Mouse (Mus musculus) embryonic facial prominence, embryonic 10.5 days (tissue): Measurements from ENCODE around the gene Gm9745. TPM values are rescaled to one million over a fixed set of nuclear protein-coding genes. Genes with fewer than 3 reads are reported as not detected.
"Not testable (repeated sequence)": the region's sequence is repeated elsewhere in the genome, so short reads cannot be mapped to it uniquely, and the experiment has no call there.

Source experiments
- DNase-seq: peaks from one replicate; pipeline ENCODE4 v3.0.0-alpha.2; 2017; ENCODE audit warnings: low spot score
- H3K27ac ChIP-seq: fragments of 300-500 bp; sonication (generic); replicated peaks from 2 replicates; pipeline ENCODE4 v1.5.1; 2016; ENCODE audit warnings: mild to moderate bottlenecking
- H3K27me3 ChIP-seq: fragments of 300-500 bp; sonication (generic); replicated peaks from 2 replicates; pipeline ENCODE4 v1.6.1; 2016; ENCODE audit warnings: low read depth, mild to moderate bottlenecking; ENCODE audit not compliant: poor library complexity, severe bottlenecking
- H3K36me3 ChIP-seq: fragments of 300-500 bp; sonication (generic); replicated peaks from 2 replicates; pipeline ENCODE4 v1.6.1; 2016; ENCODE audit warnings: mild to moderate bottlenecking, moderate library complexity
- H3K4me1 ChIP-seq: fragments of 300-500 bp; sonication (generic); 2 replicates; pipeline ENCODE4 v1.6.1; 2016
- H3K4me3 ChIP-seq: fragments of 300-500 bp; sonication (generic); 2 replicates; pipeline ENCODE4 v1.5.1; 2016; ENCODE audit warnings: mild to moderate bottlenecking, moderate library complexity
- H3K9me3 ChIP-seq: fragments of 300-500 bp; sonication (generic); 2 replicates; pipeline ENCODE4 v1.6.1; 2016; ENCODE audit warnings: mild to moderate bottlenecking
- WGBS: fragments of 180-500 bp; shearing (Covaris S2); methylation state at CpG from one replicate; pipeline ENCODE4 v1.1.7; 2016; 5-methylcytosine and 5-hydroxymethylcytosine counted together
- microRNA-seq: library from miRNA; unstranded; fragments of <30 nt; microRNA quantifications from one replicate; pipeline ENCODE4, GENCODE M21; 2017
- polyA plus RNA-seq: library from polyadenylated mRNA; unstranded; fragments of >200 nt; fragmentation: Nextera tagmentation; extraction: Ambion mirVana; gene quantifications from 2 replicates; pipeline ENCODE4 v1.2.1, GENCODE M21; 2016

The Gm9745 gene
- polyA plus RNA-seq, 1 experiment from 2014 or later, result not detected

GRCm38 (mm10) chr13:8959058-8959457 is 11.0 kb upstream of the Gm9745 start:
- DNase-seq, H3K4me1 ChIP-seq, H3K27ac ChIP-seq, H3K36me3 ChIP-seq, H3K9me3 ChIP-seq, H3K4me3 ChIP-seq, H3K27me3 ChIP-seq: not testable (repeated sequence)
- WGBS, result 73% methylated on average over 1 of the region's 5 CpGs

GRCm38 (mm10) chr13:8956873-8957272 is 8.8 kb upstream of the Gm9745 start:
- not testable (repeated sequence) for H3K36me3 ChIP-seq, H3K27ac ChIP-seq, DNase-seq, H3K4me1 ChIP-seq, H3K27me3 ChIP-seq, H3K9me3 ChIP-seq, H3K4me3 ChIP-seq
- no CpG with 5 or more reads among the region's 5 CpGs for WGBS

GRCm38 (mm10) chr13:8955127-8955526 is 7.1 kb upstream of the Gm9745 start:
- H3K36me3 ChIP-seq, H3K4me1 ChIP-seq, DNase-seq, H3K9me3 ChIP-seq, H3K27ac ChIP-seq, H3K27me3 ChIP-seq, H3K4me3 ChIP-seq: not testable (repeated sequence)
- 77% methylated on average over 2 of the region's 2 CpGs for WGBS

- not testable (repeated sequence) for H3K27ac ChIP-seq, H3K9me3 ChIP-seq, H3K4me3 ChIP-seq, H3K27me3 ChIP-seq, H3K4me1 ChIP-seq, H3K36me3 ChIP-seq, DNase-seq
Observed at GRCm38 (mm10) chr13:8952563-8952962, 4.5 kb upstream of the Gm9745 start, which contains the start of gene Idi2. Idi2 (plus strand) TSS chr13:8952863.

GRCm38 (mm10) chr13:8943828-8944227 is 4.2 kb downstream of the Gm9745 start:
- H3K36me3 ChIP-seq, H3K27me3 ChIP-seq, H3K9me3 ChIP-seq, H3K4me3 ChIP-seq, H3K4me1 ChIP-seq, H3K27ac ChIP-seq, DNase-seq: not testable (repeated sequence)
- WGBS, result no CpG with 5 or more reads among the region's 5 CpGs

GRCm38 (mm10) chr13:8941701-8942100 is 6.3 kb downstream of the Gm9745 start:
- not testable (repeated sequence) for DNase-seq, H3K4me3 ChIP-seq, H3K27me3 ChIP-seq, H3K36me3 ChIP-seq, H3K4me1 ChIP-seq, H3K9me3 ChIP-seq, H3K27ac ChIP-seq
- WGBS, result 86% methylated on average over 1 of the region's 5 CpGs

GRCm38 (mm10) chr13:8941110-8941509 is 6.9 kb downstream of the Gm9745 start:
- not testable (repeated sequence) for H3K27me3 ChIP-seq, H3K27ac ChIP-seq, DNase-seq, H3K4me1 ChIP-seq, H3K9me3 ChIP-seq, H3K4me3 ChIP-seq, H3K36me3 ChIP-seq
- WGBS, result 83% methylated on average over 4 of the region's 4 CpGs

GRCm38 (mm10) chr13:8937611-8938140 is 10.4 kb downstream of the Gm9745 start:
- not testable (repeated sequence) for H3K27me3 ChIP-seq, H3K27ac ChIP-seq, H3K9me3 ChIP-seq, H3K4me1 ChIP-seq, H3K4me3 ChIP-seq, DNase-seq, H3K36me3 ChIP-seq
- 86% methylated on average over 6 of the region's 6 CpGs for WGBS

- H3K4me3 ChIP-seq, result no peak overlapping the region
- H3K36me3 ChIP-seq, result no peaks in the 10 kb centered on the region
- no peaks in the 10 kb centered on the region for H3K9me3 ChIP-seq
- H3K27ac ChIP-seq, result no peak overlapping the region
- DNase-seq, result no peak
- H3K4me1 ChIP-seq, result no peaks in the 10 kb centered on the region
- no peaks in the 10 kb centered on the region for H3K27me3 ChIP-seq
- WGBS, result 66% methylated on average over 2 of the region's 2 CpGs
Observed at GRCm38 (mm10) chr13:8933499-8933898, 14.5 kb downstream of the Gm9745 start.

GRCm38 (mm10) chr13:8913890-8914289 is 34.1 kb downstream of the Gm9745 start:
- WGBS, result 94% methylated on average over 8 of the region's 8 CpGs
- H3K4me3 ChIP-seq, H3K36me3 ChIP-seq, H3K27me3 ChIP-seq, DNase-seq, H3K4me1 ChIP-seq, H3K27ac ChIP-seq, H3K9me3 ChIP-seq: not testable (repeated sequence)

GRCm38 (mm10) chr13:8905986-8906385 is 42.0 kb downstream of the Gm9745 start:
- H3K27me3 ChIP-seq, H3K27ac ChIP-seq, H3K4me3 ChIP-seq, H3K4me1 ChIP-seq, DNase-seq, H3K36me3 ChIP-seq: not testable (repeated sequence)
- WGBS, result 92% methylated on average over 2 of the region's 2 CpGs
- peaks cover 21% of the 10 kb centered on the region for H3K9me3 ChIP-seq

Small RNAs within 50 kb of the gene (microRNA-seq; reads per million reads assigned to microRNA genes)
- gene Gm22750, result not detected

Other genes with a start within 250 kb of the Gm9745 start
- 28.3 and 29.8 TPM in 2 replicates for gene Wdr37, start 76.3 kb downstream of the Gm9745 start, polyA plus RNA-seq
- gene Idi1, start 62.7 kb downstream of the Gm9745 start, polyA plus RNA-seq, result 115 and 137 TPM in 2 replicates
- gene Idi2, start 4.6 kb upstream of the Gm9745 start, polyA plus RNA-seq, result not detected in 2 replicates
- 118 and 120 TPM in 2 replicates for gene Gtpbp4, start 47.9 kb upstream of the Gm9745 start, polyA plus RNA-seq
- gene Larp4b, start 145.7 kb upstream of the Gm9745 start, polyA plus RNA-seq, result 34.3 TPM in 2 replicates